ENCODE assay signal across 18 mouse cellular contexts in the genomic region with DNA sequence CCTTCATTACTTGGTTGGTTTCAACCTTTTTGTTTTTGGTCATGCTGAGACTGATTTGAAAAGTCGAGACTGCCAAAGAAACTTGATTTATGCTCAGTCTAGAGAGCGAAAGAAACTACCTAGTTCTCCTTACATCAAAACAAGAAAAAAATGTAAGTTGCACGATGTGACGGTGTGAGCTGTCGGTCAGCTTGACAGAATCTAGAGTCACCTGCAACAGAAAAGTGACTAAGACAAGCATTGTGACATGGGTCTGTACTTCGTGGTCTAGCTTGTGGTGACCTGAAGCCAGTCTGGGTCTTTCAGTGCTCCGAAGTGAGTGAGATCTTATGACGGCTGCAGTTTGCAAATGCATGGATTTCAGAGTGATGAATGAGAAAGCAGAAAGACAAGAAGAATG. TPM values are rescaled to one million over a fixed set of nuclear protein-coding genes. Genes with fewer than 3 reads are reported as not detected.
DNase-seq lines count a peak whose midpoint lies in the region; TF ChIP-seq lines count a peak whose summit lies in the region.
"Had no signal": no experiment of that assay in that cellular context is flagged by ENCODE, and none has a peak within 500 bp of the region (broad histone marks: within the 10 kb centered on the region; RNA-seq: fewer than 3 reads in every experiment).

No protein-coding gene starts in this region.

- TF ChIP-seq EP300 in CH12.LX (IDR thresholded peaks at IDR 0.05; ENCODE audit: low read length): 0 out of 2 replicates have a peak, but pooled peaks have one; percentile 16

- TF ChIP-seq POLR2A in CH12.LX (IDR thresholded peaks at IDR 0.05; ENCODE audit: low read depth, low read length): no peak

- in situ Hi-C loops in CH12.LX (cut with MboI; ENCODE audit: low pct_ligation_motif_present, low pct_unique_long_range_greater_than_20kb, low sequenced_read_pairs): loop anchor here (5.0 kb wide), 1 partner anchor 35 kb away; no protein-coding TSS in a partner anchor

- H3K27me3 ChIP-seq in CH12.LX (replicated peaks): no peaks in the 10 kb centered on the region
- H3K27me3 ChIP-seq: Patski had no signal

- peaks cover 15 to 54% of the 10 kb centered on the region in 2 experiments for H3K4me1 ChIP-seq in CH12.LX (ENCODE audit: control insufficient read depth in 1 of 2, insufficient read depth in 2 of 2)

- TF ChIP-seq CTCF in CH12.LX (conservative IDR thresholded peaks at IDR 0.05 in 1 of 2, IDR thresholded peaks at IDR 0.05 in 1 of 2; ENCODE audit: low read depth in 2 of 2, low read length in 2 of 2): no peak

- peak overlapping the region; percentile 21; the same call in 1 of the 2 replicates for H3K4me2 ChIP-seq in CH12.LX (ENCODE audit: insufficient read depth, low read depth, poor library complexity, severe bottlenecking)

- H3K27ac ChIP-seq in CH12.LX (ENCODE audit: insufficient read depth, low read depth): peak overlapping the region; percentile 76

- no peak; the same call in 1 of the 2 replicates for TF ChIP-seq RAD21 in CH12.LX (IDR thresholded peaks at IDR 0.05; ENCODE audit: low read depth, low read length)

- no peaks in the 10 kb centered on the region for H3K36me3 ChIP-seq in CH12.LX (replicated peaks in 1 of 2; ENCODE audit: control insufficient read depth in 1 of 2, insufficient read depth in 1 of 2, low read length in 1 of 2)
- H3K36me3 ChIP-seq: G1E had no signal

- no peak overlapping the region for H3K4me3 ChIP-seq in CH12.LX (replicated peaks in 1 of 3; ENCODE audit: low read depth in 2 of 3, low read length in 2 of 3, poor library complexity in 1 of 3)

- H3K9ac ChIP-seq in CH12.LX (ENCODE audit: insufficient read depth, low read depth): peak overlapping the region; percentile 44

- dilution Hi-C loops in CH12.LX (cut with MboI; ENCODE audit: extremely low pct_ligation_motif_present, extremely low pct_unique_long_range_greater_than_20kb, low sequenced_read_pairs): no loop called here

- peak; percentile 13 for DNase-seq in heart, adult 11 months
- no peak for DNase-seq in heart, postnatal 4 days
- DNase-seq in CH12.LX (ENCODE audit: extremely low read depth): peak; percentile 50
- DNase-seq in frontal cortex, postnatal 10 days (ENCODE audit: low spot score in 2 of 2): no peak
- DNase-seq: adrenal gland, adult 2 months; adrenal gland, adult 8-10 months; adrenal gland, postnatal 10 days; adrenal gland, postnatal 14 days; adrenal gland, postnatal 25 days; adrenal gland, postnatal 36 days; B cell, adult 2 months; cerebellum, adult 11 months; cerebellum, adult 11-12 months; cerebellum, adult 18-20 months; cerebellum, adult 2 months had no signal

- no peaks in the 10 kb centered on the region for H3K79me2 ChIP-seq in CH12.LX (replicated peaks; ENCODE audit: control insufficient read depth, extremely low read depth, insufficient read depth, poor library complexity, severe bottlenecking)

- H3K9me3 ChIP-seq in CH12.LX (replicated peaks; ENCODE audit: low read length): no peaks in the 10 kb centered on the region

TF ChIP-seq in CH12.LX, 34 proteins besides CTCF, POLR2A, EP300 and RAD21:
- TF ChIP-seq UBTF (IDR thresholded peaks at IDR 0.05; ENCODE audit: low read depth, low read length): no peak
- peak; percentile 79 for TF ChIP-seq ETS1 (conservative IDR thresholded peaks at IDR 0.05; ENCODE audit: low read depth, low read length)
- TF ChIP-seq SIN3A (IDR thresholded peaks at IDR 0.05; ENCODE audit: low read length): no peak
- no peak for TF ChIP-seq NRF1 (IDR thresholded peaks at IDR 0.05; ENCODE audit: low read depth, low read length)
- no peak for TF ChIP-seq ELF1 (IDR thresholded peaks at IDR 0.05; ENCODE audit: low read depth, low read length)
- TF ChIP-seq CHD1 (IDR thresholded peaks at IDR 0.05; ENCODE audit: low read depth, low read length): no peak; the same call in 1 of the 2 replicates
- TF ChIP-seq ZNF384 (IDR thresholded peaks at IDR 0.05; ENCODE audit: low read depth, low read length): peak; percentile 72
- no peak for TF ChIP-seq PAX5 (IDR thresholded peaks at IDR 0.05; ENCODE audit: low read length)
- TF ChIP-seq IRF4 (IDR thresholded peaks at IDR 0.05; ENCODE audit: low read depth, low read length): peak; percentile 68; the same call in 1 of the 2 replicates
- no peak for TF ChIP-seq ZKSCAN1 (IDR thresholded peaks at IDR 0.05; ENCODE audit: borderline replicate concordance, low read depth, low read length)
- TF ChIP-seq CHD2 (IDR thresholded peaks at IDR 0.05; ENCODE audit: low read length): no peak
- no peak for TF ChIP-seq NELFE (IDR thresholded peaks at IDR 0.05; ENCODE audit: low read depth, low read length)
- no peak for TF ChIP-seq MAFK (IDR thresholded peaks at IDR 0.05; ENCODE audit: insufficient replicate concordance, low read length)
- TF ChIP-seq JUND (conservative IDR thresholded peaks at IDR 0.05; ENCODE audit: low read depth, low read length): no peak
- no peak for TF ChIP-seq USF1 (IDR thresholded peaks at IDR 0.05; ENCODE audit: low read depth, low read length)
- TF ChIP-seq USF2 (conservative IDR thresholded peaks at IDR 0.05; ENCODE audit: low read depth, low read length): no peak
- TF ChIP-seq ZC3H11A (IDR thresholded peaks at IDR 0.05; ENCODE audit: low read depth, low read length): no peak
- no peak for TF ChIP-seq MYC (IDR thresholded peaks at IDR 0.05; ENCODE audit: low read depth, low read length)
- no peak for TF ChIP-seq KAT2A (IDR thresholded peaks at IDR 0.05; ENCODE audit: insufficient replicate concordance, low read length)
- TF ChIP-seq RCOR1 (conservative IDR thresholded peaks at IDR 0.05; ENCODE audit: low read depth, low read length): no peak
- TF ChIP-seq MAZ (IDR thresholded peaks at IDR 0.05; ENCODE audit: low read depth, low read length): no peak
- peak; percentile 84 for TF ChIP-seq BHLHE40 (IDR thresholded peaks at IDR 0.05; ENCODE audit: low read depth, low read length)
- peak; percentile 26; the same call in 1 of the 2 replicates for TF ChIP-seq TBP (conservative IDR thresholded peaks at IDR 0.05; ENCODE audit: low read depth, low read length)
- no peak for TF ChIP-seq MXI1 (IDR thresholded peaks at IDR 0.05; ENCODE audit: low read depth, low read length)
- TF ChIP-seq ZMIZ1 (IDR thresholded peaks at IDR 0.05; ENCODE audit: low read depth, low read length): no peak
- 0 out of 2 replicates have a peak, but pooled peaks have one; percentile 8 for TF ChIP-seq SMC3 (IDR thresholded peaks at IDR 0.05; ENCODE audit: low read depth, low read length)
- peak; percentile 55; the same call in 1 of the 2 replicates for TF ChIP-seq TCF12 (IDR thresholded peaks at IDR 0.05; ENCODE audit: low read depth, low read length)
- no peak for TF ChIP-seq E2F4 (IDR thresholded peaks at IDR 0.05; ENCODE audit: insufficient replicate concordance, low read depth, low read length)
- no peak for TF ChIP-seq HCFC1 (IDR thresholded peaks at IDR 0.05; ENCODE audit: low read depth, low read length)
- no peak for TF ChIP-seq GABPA (IDR thresholded peaks at IDR 0.05; ENCODE audit: insufficient replicate concordance, low read depth, low read length)
- TF ChIP-seq JUN (IDR thresholded peaks at IDR 0.05; ENCODE audit: insufficient read depth, low read depth, low read length): no peak; the same call in 1 of the 2 replicates
- no peak for TF ChIP-seq POLR2AphosphoS2 (IDR thresholded peaks at IDR 0.05; ENCODE audit: low read depth, low read length)
- no peak for TF ChIP-seq MAX (IDR thresholded peaks at IDR 0.05; ENCODE audit: low read length)
- TF ChIP-seq MEF2A (IDR thresholded peaks at IDR 0.05; ENCODE audit: borderline replicate concordance, low read depth, low read length): 0 out of 2 replicates have a peak, but pooled peaks have one; percentile 15

RNA-seq across cellular contexts. Expression of a gene that starts 32.3 kb away (rescaled TPM):
- total RNA-seq in heart, postnatal 4 days (2021): under 1 TPM in 1 of 2 experiments, not detected in 1; 0.07 TPM
- 62.5 and 93.9 TPM in 2 replicates for total RNA-seq in CH12.LX (2012; rRNA removed)
- 127 and 139 TPM in 2 replicates for total RNA-seq in CH12.LX (2014; rRNA removed)
- polyA plus RNA-seq in CH12.LX (2012; ENCODE audit: insufficient read length, low read depth): 47.0 and 63.3 TPM in 2 replicates
- total RNA-seq: MEL had no signal
- polyA plus RNA-seq: adrenal gland, adult 2 months; G1E had no signal

Comparison
In these comparisons a context has a peak if more than half of its experiments do, and no peak if none do; other contexts are left out.
1. DNase-seq: peak in heart, adult 11 months (single experiment) and CH12.LX (single experiment); none in heart, postnatal 4 days (single experiment) and frontal cortex, postnatal 10 days (0 of 2).
2. RNA of a gene that starts 32.3 kb away (total RNA-seq): 62.5 to 139 TPM in CH12.LX; 0.07 TPM in heart, postnatal 4 days; every median in the first group is over 10 times any median in the second.